ENCODE assay signal across 8 mouse cellular contexts in genomic region chr10:111507460-111508211, GRCm38 (mm10). TPM values are rescaled to one million over a fixed set of nuclear protein-coding genes. Genes with fewer than 3 reads are reported as not detected.
A peak's percentile ranks its signal among the peaks of the same experiment; 100 is the strongest.
DNase-seq lines count a peak whose midpoint lies in the region; ATAC-seq and TF ChIP-seq lines count a peak whose summit lies in the region.

No protein-coding gene starts in this region.

- peak overlapping the region; percentile 96 for H3K4me2 ChIP-seq in hindbrain, embryonic 15.5 days

- peak; percentile 84 for DNase-seq in MN1 (ENCODE audit: low spot score)
- peak; percentile 73 for DNase-seq in cerebellum, adult 9-11 months
- DNase-seq in frontal cortex, postnatal 25 days (ENCODE audit: low spot score in 2 of 2) = peak; percentile 42 to 54
- peak; percentile 61 to 71 for DNase-seq in left cerebral cortex, adult 2 months (ENCODE audit: extremely low spot score in 1 of 2, low spot score in 2 of 2)
- DNase-seq in lung, postnatal 4 days = peak; percentile 79 to 81
- peak; percentile 76 for DNase-seq in right cerebral cortex, adult 18-20 months
- peak; percentile 67 for DNase-seq in urinary bladder, adult 2 months (ENCODE audit: low spot score)

- intact Hi-C loops in left cerebral cortex, adult 2 months (cut with DNase I) = loop anchor here (2.0 to 10.0 kb wide), 6 partner anchors 35 to 657 kb away; partner anchors contain the start of genes Caps2 and Glipr1l3

- H3K4me3 ChIP-seq in hindbrain, embryonic 15.5 days = peak overlapping the region; percentile 86
- peak overlapping the region; percentile 80 for H3K4me3 ChIP-seq in left cerebral cortex, adult 2 months

- peak; percentile 24 for ATAC-seq in hindbrain, embryonic 15.5 days (ENCODE audit: low FRiP score, low read depth)

- H3K9me3 ChIP-seq in hindbrain, embryonic 15.5 days = no peaks in the 10 kb centered on the region

- H3K9ac ChIP-seq in hindbrain, embryonic 15.5 days = peak overlapping the region; percentile 98

- WGBS in hindbrain, embryonic 15.5 days = under 1% methylated on average over 38 of the region's 38 CpGs

- no peaks in the 10 kb centered on the region for H3K27me3 ChIP-seq in hindbrain, embryonic 15.5 days

- H3K36me3 ChIP-seq in hindbrain, embryonic 15.5 days = no peaks in the 10 kb centered on the region

- H3K4me1 ChIP-seq in hindbrain, embryonic 15.5 days (replicated peaks) = peaks cover 42% of the 10 kb centered on the region

- peak; percentile 34 for TF ChIP-seq CTCF in left cerebral cortex, adult 2 months (IDR thresholded peaks at IDR 0.05)

- peak overlapping the region; percentile 94 for H3K27ac ChIP-seq in hindbrain, embryonic 15.5 days (replicated peaks)
- peak overlapping the region; percentile 85 for H3K27ac ChIP-seq in left cerebral cortex, adult 2 months

RNA-seq across cellular contexts. Expression of gene Phlda1, which starts 1.6 kb away (rescaled TPM):
- polyA plus RNA-seq in hindbrain, embryonic 15.5 days (2015; fragmentation: Nextera tagmentation; extraction: Ambion mirVana) = 54.9 and 68.2 TPM in 2 replicates
- 10 to 100 TPM; 31.3 to 42.2 TPM for total RNA-seq in left cerebral cortex, adult 2 months (2021)
- 64.4 and 71.6 TPM in 2 replicates for polyA plus RNA-seq in urinary bladder, adult 2 months (2012; rRNA removed)

RNA-seq across cellular contexts. Expression of gene Nap1l1, which starts 34.6 kb away (rescaled TPM):
- 164 and 175 TPM in 2 replicates for polyA plus RNA-seq in hindbrain, embryonic 15.5 days (2015; fragmentation: Nextera tagmentation; extraction: Ambion mirVana)
- total RNA-seq in left cerebral cortex, adult 2 months (2021) = 100 to 1,000 TPM; 217 to 237 TPM
- polyA plus RNA-seq in urinary bladder, adult 2 months (2012; rRNA removed) = 118 and 150 TPM in 2 replicates

Comparison
In these comparisons a context has a peak if more than half of its experiments do, and no peak if none do; other contexts are left out.
1. Peak in every context shown above with its lines: DNase-seq, ATAC-seq, H3K4me3 ChIP-seq and H3K27ac ChIP-seq.